Comparison of ENCODE assay signal across 10 mouse cellular contexts in genomic region chr7:99015419-99015818, GRCm38 (mm10).
DNase-seq lines count a peak whose midpoint lies in the region; ATAC-seq and TF ChIP-seq lines count a peak whose summit lies in the region.
"Had no signal": no experiment of that assay in that cellular context is flagged by ENCODE, and none has a peak within 500 bp of the region (broad histone marks: within the 10 kb centered on the region; RNA-seq: fewer than 3 reads in every experiment).

No protein-coding gene starts in this region.

- peak; percentile 30 for DNase-seq in lung, postnatal 0 days (ENCODE audit: low spot score)
- DNase-seq in lung, postnatal 14 days: no peak
- peak; percentile 61 for DNase-seq in hindbrain, postnatal 0 days (ENCODE audit: low spot score)
- DNase-seq in left cerebral cortex, postnatal 25 days (ENCODE audit: low spot score in 2 of 2): peak; percentile 36 to 65
- DNase-seq in right cerebral cortex, postnatal 25 days: peak; percentile 40
- no peak for DNase-seq in natural killer cell, adult 2 months (ENCODE audit: low spot score in 2 of 2)
- no peak for DNase-seq in MN1 (ENCODE audit: low spot score)
- no peak for DNase-seq in liver

- ATAC-seq in lung, postnatal 0 days: no peak
- ATAC-seq in hindbrain, postnatal 0 days: peak; percentile 84

- no peak overlapping the region for H3K9ac ChIP-seq in lung, postnatal 0 days (replicated peaks; ENCODE audit: low read depth)
- no peak overlapping the region for H3K9ac ChIP-seq in hindbrain, postnatal 0 days (replicated peaks; ENCODE audit: low read length)
- H3K9ac ChIP-seq: heart, embryonic 15.5 days had no signal

- H3K4me2 ChIP-seq in lung, postnatal 0 days (replicated peaks; ENCODE audit: low read depth, low read length): no peak overlapping the region
- H3K4me2 ChIP-seq in hindbrain, postnatal 0 days (ENCODE audit: low read depth, low read length): peak overlapping the region; percentile 27; the same call in 1 of the 2 replicates
- H3K4me2 ChIP-seq: heart, embryonic 15.5 days had no signal

- H3K36me3 ChIP-seq in lung, postnatal 0 days (ENCODE audit: insufficient read depth, low read length): no peaks in the 10 kb centered on the region
- no peaks in the 10 kb centered on the region for H3K36me3 ChIP-seq in hindbrain, postnatal 0 days (ENCODE audit: insufficient read depth, low read length)
- H3K36me3 ChIP-seq: heart, embryonic 15.5 days had no signal

- no peaks in the 10 kb centered on the region for H3K9me3 ChIP-seq in lung, postnatal 0 days (ENCODE audit: low read length)
- no peaks in the 10 kb centered on the region for H3K9me3 ChIP-seq in hindbrain, postnatal 0 days (ENCODE audit: low read length)
- H3K9me3 ChIP-seq: heart, embryonic 15.5 days had no signal

- TF ChIP-seq EP300 in lung, postnatal 0 days (IDR thresholded peaks at IDR 0.05): no peak

- no peak overlapping the region for H3K4me3 ChIP-seq in lung, postnatal 0 days (ENCODE audit: low read depth, low read length)
- no peak overlapping the region for H3K4me3 ChIP-seq in hindbrain, postnatal 0 days (ENCODE audit: low read length)
- H3K4me3 ChIP-seq: heart, embryonic 15.5 days; myocyte had no signal

- WGBS in lung, postnatal 0 days: 63% methylated on average over 17 of the region's 17 CpGs
- WGBS in hindbrain, postnatal 0 days: 57% methylated on average over 17 of the region's 17 CpGs

- H3K27ac ChIP-seq in lung, postnatal 0 days (ENCODE audit: low read length): no peak overlapping the region
- peak overlapping the region; percentile 69 for H3K27ac ChIP-seq in hindbrain, postnatal 0 days
- H3K27ac ChIP-seq: heart, embryonic 15.5 days had no signal

- TF ChIP-seq CTCF in lung, postnatal 0 days (IDR thresholded peaks at IDR 0.05): no peak
- no peak for TF ChIP-seq CTCF in hindbrain, postnatal 0 days (IDR thresholded peaks at IDR 0.05; ENCODE audit: low read depth)

- intact Hi-C loops in left cerebral cortex, postnatal 25 days (cut with DNase I): no loop called here

- H3K27me3 ChIP-seq in lung, postnatal 0 days (replicated peaks; ENCODE audit: insufficient read depth, low read length): no peaks in the 10 kb centered on the region
- H3K27me3 ChIP-seq in hindbrain, postnatal 0 days (ENCODE audit: insufficient read depth, low read length): no peaks in the 10 kb centered on the region
- H3K27me3 ChIP-seq: heart, embryonic 15.5 days had no signal

- no peaks in the 10 kb centered on the region for H3K4me1 ChIP-seq in lung, postnatal 0 days (ENCODE audit: insufficient read depth, low read depth, low read length)
- H3K4me1 ChIP-seq in hindbrain, postnatal 0 days (ENCODE audit: insufficient read depth, low read length): no peaks in the 10 kb centered on the region

Comparison
In these comparisons a context has a peak if more than half of its experiments do, and no peak if none do; other contexts are left out.
1. DNase-seq: peak in lung, postnatal 0 days (single experiment), hindbrain, postnatal 0 days (single experiment), left cerebral cortex, postnatal 25 days (2 of 2) and right cerebral cortex, postnatal 25 days (single experiment); none in lung, postnatal 14 days (single experiment), natural killer cell, adult 2 months (0 of 2), MN1 (single experiment) and liver (single experiment).